Mouse (Mus musculus): ENCODE measurements at regions not wholly inside any gene's neighbourhood (a gene's known extent, or its start where the extent isn't known, plus 50 kb on each side); places are given as distances from the start of the nearest gene placed in this dataset.

DNA sequence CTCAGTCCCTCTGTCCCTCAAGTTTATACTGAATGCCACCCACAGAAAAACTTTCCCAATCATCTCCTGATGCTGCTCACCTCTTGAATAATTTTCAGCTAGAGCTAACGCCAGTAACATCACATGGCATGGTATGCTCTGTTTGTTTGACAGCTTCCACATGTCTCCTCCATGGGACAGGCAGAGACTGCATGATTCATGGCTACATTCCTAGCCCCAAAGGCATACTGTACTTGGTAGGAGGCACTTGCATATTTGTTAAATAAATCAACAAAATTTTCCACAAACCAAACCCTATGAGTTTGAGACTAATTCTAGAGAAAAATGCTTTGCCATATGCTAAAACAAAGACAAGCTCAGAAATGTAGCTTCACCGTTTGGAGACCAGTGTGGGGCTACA is 304.9 kb downstream of the Rfpl4b start:
- no peak for DNase-seq

Data from cerebellum, adult 8-10 months (tissue).